Mouse (Mus musculus): Measurements from ENCODE around the gene Unc13b. TPM values are rescaled to one million over a fixed set of nuclear protein-coding genes. Genes with fewer than 3 reads are reported as not detected.

Unc13b gene
- polyA plus RNA-seq, 1 experiment, result 2.7 TPM

DNA sequence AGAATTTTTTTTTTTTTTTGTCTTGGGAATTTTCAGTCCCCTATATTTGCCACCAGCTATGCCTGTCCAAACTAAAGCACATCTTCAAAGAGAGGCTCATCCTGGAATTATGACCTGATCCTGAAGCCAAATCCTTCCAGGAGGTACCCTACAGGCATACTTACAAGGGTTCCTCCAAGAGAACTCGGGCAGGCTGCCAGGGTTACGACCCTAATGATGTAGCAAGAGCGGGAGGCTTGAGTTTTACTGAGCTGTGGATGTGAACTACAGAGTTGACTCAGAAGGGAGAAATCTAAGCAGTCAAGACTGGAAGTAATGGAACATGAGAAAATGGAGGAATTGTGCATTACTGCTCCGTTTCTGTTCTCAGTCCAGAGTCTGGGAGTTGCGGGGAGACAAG, 201.3 kb downstream of the Unc13b start:
- 90% methylated on average over 5 of the region's 5 CpGs for WGBS
- no peak overlapping the region for H3K4me3 ChIP-seq (ENCODE audit: control insufficient read depth, insufficient read depth, low read length)
- H3K4me1 ChIP-seq (replicated peaks; ENCODE audit: control insufficient read depth, insufficient read depth, low read length), result no peaks in the 10 kb centered on the region
- DNase-seq, result no peak
- TF ChIP-seq CTCF (IDR thresholded peaks at IDR 0.05; ENCODE audit: borderline replicate concordance, control insufficient read depth, extremely low read depth, insufficient read depth, low read length, poor library complexity), result no peak
- TF ChIP-seq POLR2A (IDR thresholded peaks at IDR 0.05; ENCODE audit: control insufficient read depth, extremely low read depth, insufficient read depth, low read length, poor library complexity), result no peak
- no peaks in the 10 kb centered on the region for H3K36me3 ChIP-seq (ENCODE audit: control insufficient read depth, insufficient read depth, low read length)
- H3K27me3 ChIP-seq (ENCODE audit: control insufficient read depth, insufficient read depth, low read length), result no peaks in the 10 kb centered on the region
- no peak overlapping the region for H3K27ac ChIP-seq (ENCODE audit: control insufficient read depth, insufficient read depth, low read length)

DNA sequence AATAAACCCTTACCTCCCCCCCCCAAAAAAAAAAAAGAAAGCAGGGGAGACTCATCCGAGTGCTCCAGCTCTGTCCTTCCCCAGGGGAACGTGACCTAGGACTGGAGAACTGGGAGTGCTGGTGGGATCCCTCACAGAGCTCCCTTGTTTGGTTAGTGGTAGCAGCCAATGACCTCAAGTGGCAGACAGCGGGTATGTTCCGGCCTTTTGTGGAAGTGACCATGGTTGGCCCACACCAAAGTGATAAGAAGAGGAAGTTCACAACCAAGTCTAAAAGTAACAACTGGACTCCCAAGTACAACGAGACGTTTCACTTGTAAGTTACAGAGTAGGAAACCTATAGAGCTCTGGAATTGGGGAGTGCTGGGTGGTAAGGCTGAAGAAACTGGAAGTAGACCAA, 204.1 kb downstream of the Unc13b start:
- TF ChIP-seq CTCF (IDR thresholded peaks at IDR 0.05; ENCODE audit: borderline replicate concordance, control insufficient read depth, extremely low read depth, insufficient read depth, low read length, poor library complexity), result no peak
- TF ChIP-seq POLR2A (IDR thresholded peaks at IDR 0.05; ENCODE audit: control insufficient read depth, extremely low read depth, insufficient read depth, low read length, poor library complexity), result no peak
- Histone ChIP-seq H3K27ac (ENCODE audit: control insufficient read depth, insufficient read depth, low read length) (no peak overlapping the region), H3K36me3 (ENCODE audit: control insufficient read depth, insufficient read depth, low read length) (no peaks in the 10 kb centered on the region), H3K4me3 (ENCODE audit: control insufficient read depth, insufficient read depth, low read length) (no peak overlapping the region), H3K4me1 (replicated peaks; ENCODE audit: control insufficient read depth, insufficient read depth, low read length) (no peaks in the 10 kb centered on the region; the same call in 1 of the 2 replicates), H3K27me3 (ENCODE audit: control insufficient read depth, insufficient read depth, low read length) (no peaks in the 10 kb centered on the region)
- no peak for DNase-seq
- 55% methylated on average over 6 of the region's 6 CpGs for WGBS

DNA sequence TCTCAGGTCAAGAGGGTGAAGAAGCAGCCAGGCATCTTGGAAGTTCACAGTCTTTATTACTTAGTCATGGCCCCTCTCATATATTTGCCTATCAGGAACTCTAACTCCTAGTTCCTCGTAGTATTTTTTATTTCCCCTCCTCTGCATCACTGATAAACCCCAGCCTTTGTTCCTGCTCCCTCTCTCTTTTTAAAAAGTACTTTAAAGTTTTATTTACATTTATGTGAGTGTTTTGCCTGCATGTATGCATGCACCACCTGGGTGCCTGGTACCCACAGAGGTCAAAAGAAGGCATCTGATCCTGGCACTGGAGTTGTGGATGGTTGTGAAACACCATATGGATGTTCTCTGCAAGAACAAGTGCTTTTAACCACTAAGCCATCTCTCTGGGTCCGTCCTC, 207.4 kb downstream of the Unc13b start:
- TF ChIP-seq POLR2A (IDR thresholded peaks at IDR 0.05; ENCODE audit: control insufficient read depth, extremely low read depth, insufficient read depth, low read length, poor library complexity), result no peak
- TF ChIP-seq CTCF (IDR thresholded peaks at IDR 0.05; ENCODE audit: borderline replicate concordance, control insufficient read depth, extremely low read depth, insufficient read depth, low read length, poor library complexity), result no peak
- no peak overlapping the region for H3K4me3 ChIP-seq (ENCODE audit: control insufficient read depth, insufficient read depth, low read length)
- no peaks in the 10 kb centered on the region for H3K27me3 ChIP-seq (ENCODE audit: control insufficient read depth, insufficient read depth, low read length)
- no peaks in the 10 kb centered on the region for H3K36me3 ChIP-seq (ENCODE audit: control insufficient read depth, insufficient read depth, low read length)
- H3K27ac ChIP-seq (ENCODE audit: control insufficient read depth, insufficient read depth, low read length), result no peak overlapping the region
- H3K4me1 ChIP-seq (replicated peaks; ENCODE audit: control insufficient read depth, insufficient read depth, low read length), result no peaks in the 10 kb centered on the region; the same call in 1 of the 2 replicates
- DNase-seq, result no peak
- 51% methylated on average over 2 of the region's 2 CpGs for WGBS

DNA sequence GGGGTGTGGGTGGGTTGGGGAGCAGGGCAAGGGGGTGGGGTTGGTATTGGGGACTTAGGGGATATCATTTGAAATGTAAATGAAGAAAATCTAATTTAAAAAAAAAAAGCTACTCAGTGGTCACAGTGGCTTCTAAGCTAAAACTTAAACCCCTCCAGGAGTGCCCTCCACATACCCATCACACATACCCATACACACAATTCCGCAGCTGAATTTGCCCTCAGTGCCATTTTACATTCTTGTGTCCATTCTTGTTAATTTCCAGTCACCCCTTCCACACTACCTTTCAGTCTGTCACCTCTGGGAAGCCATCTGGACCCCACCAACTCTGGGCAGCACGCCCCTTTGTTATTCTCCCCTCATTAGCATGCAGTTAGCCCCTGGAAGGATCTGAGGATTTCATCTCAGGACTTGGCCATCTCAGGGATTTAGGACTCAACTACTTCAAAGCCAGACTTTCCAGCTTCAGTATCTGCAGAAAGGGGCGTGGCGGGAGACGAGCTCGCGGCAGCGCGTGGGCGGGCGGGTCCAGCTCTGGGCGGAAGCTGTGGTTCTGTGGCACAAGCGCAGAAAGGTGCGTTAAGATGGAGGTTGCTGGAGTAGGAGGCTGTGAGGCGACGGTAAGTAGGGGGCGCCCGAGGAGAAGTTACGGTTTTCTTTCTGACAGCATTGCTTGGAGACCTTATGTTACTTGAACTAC, 208.0 kb downstream of the Unc13b start, which contains the start of gene Atp8b5:
Gene Atp8b5 (plus strand): TSS at position 537 of the 700 bp plus-strand sequence.
- Histone ChIP-seq H3K36me3 (ENCODE audit: control insufficient read depth, insufficient read depth, low read length) (no peaks in the 10 kb centered on the region), H3K27ac (ENCODE audit: control insufficient read depth, insufficient read depth, low read length) (no peak within 1 kb of the TSS), H3K4me1 (replicated peaks; ENCODE audit: control insufficient read depth, insufficient read depth, low read length) (no peaks in the 10 kb centered on the region; the same call in 1 of the 2 replicates), H3K4me3 (ENCODE audit: control insufficient read depth, insufficient read depth, low read length) (no peak within 1 kb of the TSS), H3K27me3 (ENCODE audit: control insufficient read depth, insufficient read depth, low read length) (no peaks in the 10 kb centered on the region)
- peak; percentile 65 for DNase-seq
- TF ChIP-seq CTCF (IDR thresholded peaks at IDR 0.05; ENCODE audit: borderline replicate concordance, control insufficient read depth, extremely low read depth, insufficient read depth, low read length, poor library complexity) (no peak), POLR2A (IDR thresholded peaks at IDR 0.05; ENCODE audit: control insufficient read depth, extremely low read depth, insufficient read depth, low read length, poor library complexity) (no peak)
- WGBS, result 4% methylated on average over 19 of the region's 19 CpGs

DNA sequence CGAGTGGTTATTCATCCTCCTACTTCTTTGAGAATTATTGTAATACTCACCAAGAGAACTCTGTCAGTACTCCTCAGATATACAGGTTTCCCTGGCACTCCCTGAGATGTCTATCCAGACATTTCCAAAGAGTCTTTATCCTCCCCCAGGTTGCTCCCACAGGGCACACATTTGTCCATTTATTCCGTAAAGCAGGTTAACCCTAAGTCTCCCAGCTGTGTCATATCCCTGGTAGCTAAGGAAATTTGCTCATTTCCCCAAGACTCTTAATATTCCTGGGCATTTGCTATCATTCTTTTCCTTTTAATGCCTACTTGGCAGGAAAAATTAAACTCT, 208.5 kb downstream of the Unc13b start:
- WGBS, result 40% methylated on average over 2 of the region's 2 CpGs
- Histone ChIP-seq H3K27ac (ENCODE audit: control insufficient read depth, insufficient read depth, low read length) (no peak overlapping the region), H3K4me1 (replicated peaks; ENCODE audit: control insufficient read depth, insufficient read depth, low read length) (no peaks in the 10 kb centered on the region; the same call in 1 of the 2 replicates), H3K27me3 (ENCODE audit: control insufficient read depth, insufficient read depth, low read length) (no peaks in the 10 kb centered on the region), H3K36me3 (ENCODE audit: control insufficient read depth, insufficient read depth, low read length) (no peaks in the 10 kb centered on the region), H3K4me3 (ENCODE audit: control insufficient read depth, insufficient read depth, low read length) (no peak overlapping the region)
- TF ChIP-seq CTCF (IDR thresholded peaks at IDR 0.05; ENCODE audit: borderline replicate concordance, control insufficient read depth, extremely low read depth, insufficient read depth, low read length, poor library complexity) (no peak), POLR2A (IDR thresholded peaks at IDR 0.05; ENCODE audit: control insufficient read depth, extremely low read depth, insufficient read depth, low read length, poor library complexity) (no peak)
- DNase-seq, result no peak

DNA sequence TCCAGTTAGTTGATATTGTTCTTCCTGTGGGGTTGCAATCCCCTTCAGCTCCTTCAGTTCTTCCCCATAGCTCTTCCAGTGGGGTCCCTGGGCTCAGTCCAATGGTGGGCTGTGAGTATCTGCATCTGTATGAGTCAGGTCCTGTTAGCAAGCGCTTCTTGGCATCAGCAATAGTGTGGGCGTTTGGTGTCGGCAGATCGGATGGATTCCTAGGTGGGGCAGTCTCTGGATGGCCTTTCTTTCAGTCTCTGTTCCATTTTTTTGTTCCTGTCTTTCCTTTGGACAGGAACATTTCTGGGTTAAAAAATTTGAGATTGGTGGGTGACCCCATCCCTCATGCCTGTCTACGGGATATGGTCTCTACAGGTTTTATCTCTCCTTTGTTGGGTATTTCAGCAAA, 226.7 kb downstream of the Unc13b start:
- Histone ChIP-seq H3K4me1 (replicated peaks; ENCODE audit: control insufficient read depth, insufficient read depth, low read length) (no peaks in the 10 kb centered on the region), H3K4me3 (ENCODE audit: control insufficient read depth, insufficient read depth, low read length) (no peak overlapping the region), H3K27me3 (ENCODE audit: control insufficient read depth, insufficient read depth, low read length) (no peaks in the 10 kb centered on the region), H3K36me3 (ENCODE audit: control insufficient read depth, insufficient read depth, low read length) (no peaks in the 10 kb centered on the region), H3K27ac (ENCODE audit: control insufficient read depth, insufficient read depth, low read length) (no peak overlapping the region)
- 94% methylated on average over 5 of the region's 5 CpGs for WGBS
- DNase-seq, result no peak
- TF ChIP-seq CTCF (IDR thresholded peaks at IDR 0.05; ENCODE audit: borderline replicate concordance, control insufficient read depth, extremely low read depth, insufficient read depth, low read length, poor library complexity) (no peak), POLR2A (IDR thresholded peaks at IDR 0.05; ENCODE audit: control insufficient read depth, extremely low read depth, insufficient read depth, low read length, poor library complexity) (no peak)
